Mouse (Mus musculus): ENCODE results near the gene Arpc2.

- TF ChIP-seq CTCF (IDR thresholded peaks at IDR 0.05; ENCODE audit: low read depth, low read length) (no peak), GATA1 (IDR thresholded peaks at IDR 0.05; ENCODE audit: borderline replicate concordance, low read length) (no peak), TAL1 (conservative IDR thresholded peaks at IDR 0.05; ENCODE audit: low read depth, low read length) (no peak), POLR2AphosphoS5 (IDR thresholded peaks at IDR 0.05; ENCODE audit: insufficient replicate concordance, low read depth, low read length) (no peak), GATA2 (IDR thresholded peaks at IDR 0.05; ENCODE audit: borderline replicate concordance, low read depth, low read length) (no peak)
Observed at GRCm38 (mm10) chr1:74305522-74305921, 69.6 kb downstream of the Arpc2 start, which contains the start of gene Tmbim1.
